Mouse (Mus musculus): ENCODE measurements around the gene Glis3. TPM values are rescaled to one million over a fixed set of nuclear protein-coding genes. Genes with fewer than 3 reads are reported as not detected.

Gene Glis3
- polyA plus RNA-seq, 3 experiments from 2014 or later = 0.05 TPM; not detected in 2

- ATAC-seq = no peak
Observed at GRCm38 (mm10) chr19:28225651-28226050, 454.2 kb downstream of the Glis3 start.

- ATAC-seq = no peak
Observed at GRCm38 (mm10) chr19:28211630-28212029, 468.2 kb downstream of the Glis3 start.

Other genes with a start within 250 kb of the Glis3 start
- not detected for gene Slc1a1, start 155.0 kb upstream of the Glis3 start, polyA plus RNA-seq (2017; shearing (Covaris generic))